Mouse (Mus musculus): ENCODE measurements at regions not wholly inside any gene's neighbourhood (a gene's known extent, or its start where the extent isn't known, plus 50 kb on each side); places are given as distances from the start of the nearest gene placed in this dataset.

- no peak for DNase-seq (ENCODE audit: low spot score in 2 of 2)
These were observed 225.0 kb downstream of the Tex36 start for GRCm38 (mm10) chr7:133376833-133377484.

- no peak for DNase-seq (ENCODE audit: low spot score in 2 of 2)
These were observed 229.3 kb downstream of the Tex36 start for GRCm38 (mm10) chr7:133372695-133373094.

GRCm38 (mm10) chr7:133370542-133370941 lies 231.4 kb downstream of the Tex36 start:
- DNase-seq (ENCODE audit: low spot score in 2 of 2): no peak

GRCm38 (mm10) chr7:133364601-133365000 lies 237.4 kb downstream of the Tex36 start:
- no peak for DNase-seq (ENCODE audit: low spot score in 2 of 2)

- DNase-seq (ENCODE audit: low spot score in 2 of 2): no peak
These were observed 204.6 kb upstream of the Ctbp2 start for GRCm38 (mm10) chr7:133328717-133329116.

GRCm38 (mm10) chr7:133325548-133326190 lies 201.5 kb upstream of the Ctbp2 start:
- DNase-seq (ENCODE audit: low spot score in 2 of 2): no peak

GRCm38 (mm10) chr7:133323955-133324354 lies 199.8 kb upstream of the Ctbp2 start:
- DNase-seq (ENCODE audit: low spot score in 2 of 2): no peak

GRCm38 (mm10) chr7:133317511-133317910 lies 193.4 kb upstream of the Ctbp2 start:
- DNase-seq (ENCODE audit: low spot score in 2 of 2): no peak

- DNase-seq (ENCODE audit: low spot score in 2 of 2): no peak
These were observed 192.7 kb upstream of the Ctbp2 start for GRCm38 (mm10) chr7:133316701-133317475.

- no peak for DNase-seq (ENCODE audit: low spot score in 2 of 2)
These were observed 191.3 kb upstream of the Ctbp2 start for GRCm38 (mm10) chr7:133315197-133316029.

GRCm38 (mm10) chr7:133313115-133313514 lies 189.0 kb upstream of the Ctbp2 start:
- no peak for DNase-seq (ENCODE audit: low spot score in 2 of 2)

- no peak for DNase-seq (ENCODE audit: low spot score in 2 of 2)
These were observed 187.1 kb upstream of the Ctbp2 start for GRCm38 (mm10) chr7:133311116-133311801.

GRCm38 (mm10) chr7:133304461-133304860 lies 180.3 kb upstream of the Ctbp2 start:
- DNase-seq (ENCODE audit: low spot score in 2 of 2): no peak

GRCm38 (mm10) chr7:133290471-133290870 lies 166.3 kb upstream of the Ctbp2 start:
- DNase-seq (ENCODE audit: low spot score in 2 of 2): no peak

- peak; percentile 8 to 49 for DNase-seq (ENCODE audit: low spot score in 2 of 2)
These were observed 164.1 kb upstream of the Ctbp2 start for GRCm38 (mm10) chr7:133288236-133288635.

GRCm38 (mm10) chr7:133286836-133287235 lies 162.7 kb upstream of the Ctbp2 start:
- DNase-seq (ENCODE audit: low spot score in 2 of 2): no peak

GRCm38 (mm10) chr7:133286216-133286615 lies 162.1 kb upstream of the Ctbp2 start:
- no peak for DNase-seq (ENCODE audit: low spot score in 2 of 2)

GRCm38 (mm10) chr7:133262161-133262560 lies 138.0 kb upstream of the Ctbp2 start:
- no peak for DNase-seq (ENCODE audit: low spot score in 2 of 2)

- DNase-seq (ENCODE audit: low spot score in 2 of 2): no peak
These were observed 135.0 kb upstream of the Ctbp2 start for GRCm38 (mm10) chr7:133259143-133259542.

GRCm38 (mm10) chr7:133256831-133257230 lies 132.7 kb upstream of the Ctbp2 start:
- no peak for DNase-seq (ENCODE audit: low spot score in 2 of 2)

GRCm38 (mm10) chr7:133244601-133245000 lies 120.4 kb upstream of the Ctbp2 start:
- DNase-seq (ENCODE audit: low spot score in 2 of 2): peak; percentile 30 to 76

Measured in left cerebral cortex, adult 9 months (tissue).